Comparison of ENCODE assay signal across 14 mouse cellular contexts in the genomic region with DNA sequence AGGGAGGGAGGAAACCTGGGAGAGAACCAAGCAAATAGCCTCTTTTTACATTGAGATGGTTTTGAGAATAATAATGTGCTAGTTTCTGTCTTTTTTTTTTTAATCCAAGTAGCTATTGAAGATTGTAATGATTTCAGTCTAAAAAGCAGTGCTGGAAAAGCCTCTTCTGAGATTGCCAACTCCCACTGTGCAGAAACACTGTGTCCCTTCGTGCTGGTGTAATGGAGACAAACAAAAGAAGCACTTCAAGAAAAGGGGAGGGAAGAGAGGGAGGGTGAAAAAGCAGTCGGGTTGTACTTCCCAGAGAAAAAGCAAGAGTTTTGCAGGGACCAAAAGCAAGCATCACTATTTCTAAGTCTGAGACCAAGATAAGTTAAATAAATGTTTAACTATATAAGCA.
DNase-seq lines count a peak whose midpoint lies in the region; ATAC-seq and TF ChIP-seq lines count a peak whose summit lies in the region.
"Had no signal": no experiment of that assay in that cellular context is flagged by ENCODE, and none has a peak within 500 bp of the region (broad histone marks: within the 10 kb centered on the region; RNA-seq: fewer than 3 reads in every experiment).

No protein-coding gene starts in this region.

- H3K27me3 ChIP-seq in hindbrain, embryonic 11.5 days (ENCODE audit: control insufficient read depth, insufficient read depth, low read length) = no peaks in the 10 kb centered on the region
- no peaks in the 10 kb centered on the region for H3K27me3 ChIP-seq in midbrain, embryonic 14.5 days (ENCODE audit: control insufficient read depth, insufficient read depth, low read length)
- H3K27me3 ChIP-seq: hindbrain, embryonic 15.5 days; liver, embryonic 13.5 days; megakaryocyte, embryonic 14.5 days had no signal

- no peak overlapping the region for H3K4me3 ChIP-seq in layer of hippocampus, adult 2 months
- H3K4me3 ChIP-seq in hindbrain, embryonic 11.5 days (ENCODE audit: low read depth, low read length) = no peak overlapping the region
- no peak overlapping the region for H3K4me3 ChIP-seq in midbrain, embryonic 14.5 days (replicated peaks; ENCODE audit: low read depth, low read length)
- H3K4me3 ChIP-seq: hindbrain, embryonic 15.5 days; liver, embryonic 13.5 days; megakaryocyte, embryonic 14.5 days had no signal

- no peak overlapping the region for H3K4me2 ChIP-seq in hindbrain, embryonic 11.5 days (replicated peaks; ENCODE audit: low read depth, low read length)
- no peak overlapping the region for H3K4me2 ChIP-seq in midbrain, embryonic 14.5 days (ENCODE audit: low read length)
- H3K4me2 ChIP-seq: hindbrain, embryonic 15.5 days; liver, embryonic 13.5 days had no signal

- TF ChIP-seq CTCF in layer of hippocampus, adult 2 months (conservative IDR thresholded peaks at IDR 0.05) = no peak

- peak; percentile 12 to 16 for DNase-seq in layer of hippocampus, adult 2 months (ENCODE audit: low spot score in 2 of 2)
- DNase-seq in layer of hippocampus, postnatal 10 days (ENCODE audit: low spot score in 2 of 2) = no peak
- DNase-seq in embryo, embryonic 11 days = peak; percentile 27
- DNase-seq in hindbrain, embryonic 11.5 days (ENCODE audit: low spot score) = no peak
- peak; percentile 66 for DNase-seq in midbrain, embryonic 14.5 days
- no peak for DNase-seq in urinary bladder, postnatal 25 days (ENCODE audit: low spot score)
- no peak for DNase-seq in heart, postnatal 36 days
- DNase-seq: heart, adult 11 months; kidney, postnatal 4 days; liver, embryonic 13.5 days had no signal

- H3K4me1 ChIP-seq in hindbrain, embryonic 11.5 days (replicated peaks; ENCODE audit: control insufficient read depth, insufficient read depth, low read length) = no peaks in the 10 kb centered on the region
- H3K4me1 ChIP-seq in midbrain, embryonic 14.5 days (ENCODE audit: control insufficient read depth, insufficient read depth, low read length) = 0 out of 2 replicates have a peak, but pooled peaks cover 3% of the 10 kb centered on the region
- H3K4me1 ChIP-seq: hindbrain, embryonic 15.5 days; liver, embryonic 13.5 days; megakaryocyte, embryonic 14.5 days had no signal

- ATAC-seq in hindbrain, embryonic 11.5 days (ENCODE audit: low FRiP score) = peak; percentile 74
- 0 out of 2 replicates have a peak, but pooled peaks have one; percentile 46 for ATAC-seq in midbrain, embryonic 14.5 days (ENCODE audit: low FRiP score, low TSS enrichment)
- ATAC-seq in megakaryocyte progenitor cell, adult 5-6 weeks (replicated peaks; ENCODE audit: poor library complexity) = no peak
- ATAC-seq: CD4-positive, CD25-positive, alpha-beta regulatory T cell, adult 4 months had no signal

- intact Hi-C loops in heart, postnatal 36 days (cut with DNase I) = no loop called here

- H3K9me3 ChIP-seq in hindbrain, embryonic 11.5 days (ENCODE audit: control insufficient read depth, low read length) = no peaks in the 10 kb centered on the region
- no peaks in the 10 kb centered on the region for H3K9me3 ChIP-seq in midbrain, embryonic 14.5 days (ENCODE audit: control insufficient read depth, low read length)
- H3K9me3 ChIP-seq: hindbrain, embryonic 15.5 days; liver, embryonic 13.5 days; megakaryocyte, embryonic 14.5 days had no signal

- H3K36me3 ChIP-seq in hindbrain, embryonic 11.5 days (ENCODE audit: control insufficient read depth, insufficient read depth, low read length) = no peaks in the 10 kb centered on the region
- no peaks in the 10 kb centered on the region for H3K36me3 ChIP-seq in midbrain, embryonic 14.5 days (ENCODE audit: control insufficient read depth, insufficient read depth, low read length)
- H3K36me3 ChIP-seq: hindbrain, embryonic 15.5 days; liver, embryonic 13.5 days had no signal

- WGBS in hindbrain, embryonic 11.5 days = 2% methylated on average over 2 of the region's 2 CpGs
- WGBS in midbrain, embryonic 14.5 days = 0% methylated on average over 2 of the region's 2 CpGs

- no peak overlapping the region for H3K27ac ChIP-seq in layer of hippocampus, adult 2 months
- H3K27ac ChIP-seq in hindbrain, embryonic 11.5 days (ENCODE audit: low read depth, low read length) = no peak overlapping the region
- H3K27ac ChIP-seq in midbrain, embryonic 14.5 days (replicated peaks; ENCODE audit: low read depth, low read length) = no peak overlapping the region
- H3K27ac ChIP-seq: hindbrain, embryonic 15.5 days; liver, embryonic 13.5 days had no signal

- H3K9ac ChIP-seq in hindbrain, embryonic 11.5 days (ENCODE audit: low read depth, low read length) = no peak overlapping the region
- H3K9ac ChIP-seq in midbrain, embryonic 14.5 days (replicated peaks; ENCODE audit: low read length) = no peak overlapping the region
- H3K9ac ChIP-seq: hindbrain, embryonic 15.5 days; liver, embryonic 13.5 days had no signal

Comparison
In these comparisons a context has a peak if more than half of its experiments do, and no peak if none do; other contexts are left out.
1. DNase-seq: peak in layer of hippocampus, adult 2 months (2 of 2), embryo, embryonic 11 days (single experiment) and midbrain, embryonic 14.5 days (single experiment); none in layer of hippocampus, postnatal 10 days (0 of 2), hindbrain, embryonic 11.5 days (single experiment), urinary bladder, postnatal 25 days (single experiment) and heart, postnatal 36 days (0 of 2).